Mouse (Mus musculus) hindlimb bud, embryonic 11.5 days (tissue): ENCODE results near the gene Brms1.
"Not testable (repeated sequence)": the region's sequence is repeated elsewhere in the genome, so short reads cannot be mapped to it uniquely, and the experiment has no call there.

Experiments used
- DNase-seq: peaks from one replicate; pipeline ENCODE4 v3.0.0-alpha.2; 2012; ENCODE audit warnings: low read depth, low spot score; ENCODE audit errors: extremely low spot score

Gene Brms1

GRCm38 (mm10) chr19:5040862-5041523 lies at the start of gene Brms1:
TSS of gene Brms1 (plus strand) at chr19:5041354.
- no peak for DNase-seq

GRCm38 (mm10) chr19:4992371-4992770 lies 48.8 kb upstream of the Brms1 start:
- DNase-seq, result no peak

- DNase-seq, result no peak
Observed at GRCm38 (mm10) chr19:4992904-4993303, 48.2 kb upstream of the Brms1 start.

GRCm38 (mm10) chr19:4994043-4994442 lies 47.1 kb upstream of the Brms1 start:
- no peak for DNase-seq

GRCm38 (mm10) chr19:4999445-5000140 lies 41.6 kb upstream of the Brms1 start:
- DNase-seq, result no peak

- DNase-seq, result no peak
Observed at GRCm38 (mm10) chr19:5001666-5002406, 39.3 kb upstream of the Brms1 start.

GRCm38 (mm10) chr19:5003644-5004043 lies 37.5 kb upstream of the Brms1 start:
- DNase-seq, result not testable (repeated sequence)

GRCm38 (mm10) chr19:5004925-5005324 lies 36.2 kb upstream of the Brms1 start:
- no peak for DNase-seq

GRCm38 (mm10) chr19:5013138-5013537 lies 28.0 kb upstream of the Brms1 start:
- DNase-seq, result no peak

GRCm38 (mm10) chr19:5014961-5015398 lies 26.2 kb upstream of the Brms1 start:
- no peak for DNase-seq

GRCm38 (mm10) chr19:5016221-5016742 lies 24.9 kb upstream of the Brms1 start:
- no peak for DNase-seq

GRCm38 (mm10) chr19:5016782-5017181 lies 24.4 kb upstream of the Brms1 start:
- DNase-seq, result no peak

GRCm38 (mm10) chr19:5017611-5018010 lies 23.5 kb upstream of the Brms1 start:
- no peak for DNase-seq

- no peak for DNase-seq
Observed at GRCm38 (mm10) chr19:5018191-5018590, 23.0 kb upstream of the Brms1 start.

GRCm38 (mm10) chr19:5021416-5021815 lies 19.7 kb upstream of the Brms1 start:
- no peak for DNase-seq

GRCm38 (mm10) chr19:5023621-5024479 lies 17.3 kb upstream of the Brms1 start, which contains the start of gene Slc29a2:
TSS of gene Slc29a2 (plus strand) at chr19:5023860.
- no peak for DNase-seq

- no peak for DNase-seq
Observed at GRCm38 (mm10) chr19:5026111-5026510, 15.0 kb upstream of the Brms1 start.

GRCm38 (mm10) chr19:5032686-5033085 lies 8.5 kb upstream of the Brms1 start:
- no peak for DNase-seq

- DNase-seq, result no peak
Observed at GRCm38 (mm10) chr19:5036577-5036976, 4.6 kb upstream of the Brms1 start.
